Mouse (Mus musculus) G1E (cell line): ENCODE results near the gene Nlk.

ENCODE experiments used
- CTCF ChIP-seq: IDR thresholded peaks from 2 replicates; pipeline ENCODE4 v1.5.1; 2012; ENCODE audit warnings: low read depth, low read length, inconsistent platforms, mixed read lengths
- GATA1 ChIP-seq: IDR thresholded peaks from 2 replicates; pipeline ENCODE4 v1.6.1; 2012; ENCODE audit warnings: borderline replicate concordance, low read length, inconsistent platforms, mixed read lengths
- GATA2 ChIP-seq: IDR thresholded peaks from 2 replicates; pipeline ENCODE4 v1.6.1; 2012; ENCODE audit warnings: low read depth, low read length, inconsistent platforms, borderline replicate concordance
- POLR2AphosphoS5 ChIP-seq: IDR thresholded peaks from 2 replicates; pipeline ENCODE4 v1.6.1; 2012; ENCODE audit warnings: low read depth, low read length, inconsistent platforms; ENCODE audit not compliant: insufficient replicate concordance
- TAL1 ChIP-seq: conservative IDR thresholded peaks from 2 replicates; pipeline ENCODE4 v1.6.1; 2012; ENCODE audit warnings: low read depth, low read length, inconsistent platforms, mixed read lengths

- TF ChIP-seq CTCF (no peak), TAL1 (no peak), GATA1 (no peak), POLR2AphosphoS5 (no peak), GATA2 (no peak)
Observed at GRCm38 (mm10) chr11:78746264-78746663, 49.1 kb upstream of the Nlk start.
